Mouse (Mus musculus) myocyte (in vitro differentiated cells): ENCODE results near the gene Zfp488. TPM values are rescaled to one million over a fixed set of nuclear protein-coding genes. Genes with fewer than 3 reads are reported as not detected.

Experiments used
- H3K27me3 ChIP-seq: one replicate; pipeline ENCODE4 v1.6.1; 2011; ENCODE audit not compliant: control insufficient read depth, insufficient read depth, insufficient read length
- H3K36me3 ChIP-seq: one replicate; pipeline ENCODE4 v1.6.1; 2011; ENCODE audit not compliant: control insufficient read depth, insufficient read depth
- H3K4me2 ChIP-seq: one replicate; pipeline ENCODE4 v1.6.1; 2011; ENCODE audit warnings: low read depth, control low read depth
- H3K4me3 ChIP-seq: one replicate; pipeline ENCODE4 v1.5.1; 2011; ENCODE audit warnings: mild to moderate bottlenecking, control low read depth, moderate library complexity
- H3K79me2 ChIP-seq: one replicate; pipeline ENCODE4 v1.6.1; 2011; ENCODE audit not compliant: control insufficient read depth, insufficient read depth
- H3ac ChIP-seq: one replicate; pipeline ENCODE4 v1.6.1; 2011; ENCODE audit not compliant: control insufficient read depth, insufficient read length
- CEBPB ChIP-seq: IDR thresholded peaks from 2 replicates; pipeline ENCODE4 v1.6.1; 2011; ENCODE audit warnings: mild to moderate bottlenecking, moderate library complexity; ENCODE audit not compliant: poor library complexity, insufficient read depth, severe bottlenecking
- E2F4 ChIP-seq: IDR thresholded peaks from one replicate; pipeline ENCODE4 v1.6.1; 2011; ENCODE audit warnings: mild to moderate bottlenecking, control low read depth, moderate library complexity; ENCODE audit not compliant: insufficient read depth
- MAX ChIP-seq: IDR thresholded peaks from one replicate; pipeline ENCODE4 v1.6.1; 2011; ENCODE audit warnings: low read depth, mild to moderate bottlenecking, control low read depth
- MYOD1 ChIP-seq, 3 experiments: IDR thresholded peaks; one replicate each; pipeline ENCODE4 v1.6.1; 2011; ENCODE audit warnings: control low read depth in 2 of 3, low read depth in 2 of 3, mild to moderate bottlenecking in 2 of 3, moderate library complexity in 1 of 3; ENCODE audit not compliant: insufficient read length in 2 of 3, control insufficient read depth in 1 of 3
- MYOG ChIP-seq, 3 experiments: IDR thresholded peaks; one replicate each; pipeline ENCODE4 v1.6.1; 2011; ENCODE audit warnings: control low read depth in 2 of 3, low read depth in 2 of 3, mild to moderate bottlenecking in 2 of 3; ENCODE audit not compliant: insufficient read length in 2 of 3, control insufficient read depth in 1 of 3, insufficient read depth in 1 of 3
- POLR2A ChIP-seq: IDR thresholded peaks from one replicate; pipeline ENCODE4 v1.6.1; 2011; ENCODE audit warnings: low read depth, mild to moderate bottlenecking, control low read depth, moderate library complexity; ENCODE audit not compliant: insufficient read length
- POLR2AphosphoS2 ChIP-seq: IDR thresholded peaks from one replicate; pipeline ENCODE4 v1.6.1; 2011; ENCODE audit warnings: low read depth, control low read depth; ENCODE audit not compliant: insufficient read length
- REST ChIP-seq: IDR thresholded peaks from one replicate; pipeline ENCODE4 v1.6.1; 2011; ENCODE audit warnings: mild to moderate bottlenecking, control low read depth, moderate library complexity; ENCODE audit not compliant: insufficient read depth, insufficient read length
- SRF ChIP-seq: IDR thresholded peaks from one replicate; pipeline ENCODE4 v1.6.1; 2011; ENCODE audit warnings: low read depth; ENCODE audit not compliant: control insufficient read depth, insufficient read length
- TCF12 ChIP-seq: IDR thresholded peaks from one replicate; pipeline ENCODE4 v1.6.1; 2011; ENCODE audit warnings: mild to moderate bottlenecking, control low read depth; ENCODE audit not compliant: poor library complexity, insufficient read depth, severe bottlenecking
- TCF3 ChIP-seq: IDR thresholded peaks from one replicate; pipeline ENCODE4 v1.6.1; 2011; ENCODE audit warnings: low read depth, control low read depth; ENCODE audit not compliant: insufficient read length
- USF1 ChIP-seq: IDR thresholded peaks from one replicate; pipeline ENCODE4 v1.6.1; 2011; ENCODE audit warnings: low read depth, mild to moderate bottlenecking, control low read depth, moderate library complexity
- polyA plus RNA-seq: library from polyadenylated mRNA; unstranded; fragments of >200 nt; fragmentation: generic; extraction: Trizol; gene quantifications from one replicate; pipeline ENCODE4 v1.2.1, GENCODE M21; 2012; ENCODE audit warnings: missing spikeins

Zfp488 gene
- polyA plus RNA-seq, 1 experiment: not detected

- H3K27me3 ChIP-seq: peaks cover 44% of the 10 kb centered on the region
- H3ac ChIP-seq: no peak within 1 kb of the TSS
- H3K4me2 ChIP-seq: no peak within 1 kb of the TSS
- H3K79me2 ChIP-seq: no peaks in the 10 kb centered on the region
- no peaks in the 10 kb centered on the region for H3K36me3 ChIP-seq
- H3K4me3 ChIP-seq: no peak within 1 kb of the TSS
- TF ChIP-seq USF1 (no peak), MAX (no peak), REST (no peak), TCF3 (no peak), CEBPB (no peak), MYOG (IDR thresholded peaks at IDR 0.05; ENCODE audit: control insufficient read depth in 1 of 3, insufficient read depth in 1 of 3, insufficient read length in 2 of 3, low read depth in 2 of 3) (no peak), SRF (no peak)
Observed at GRCm38 (mm10) chr14:33923168-33924070, 55.1 kb downstream of the Zfp488 start, which contains the start of gene Gdf10. Gene Gdf10 (plus strand): TSS chr14:33923587.

- no peaks in the 10 kb centered on the region for H3K79me2 ChIP-seq
- H3K36me3 ChIP-seq: no peaks in the 10 kb centered on the region
- peaks cover 50% of the 10 kb centered on the region for H3K27me3 ChIP-seq
- TF ChIP-seq POLR2AphosphoS2 (no peak), SRF (no peak), USF1 (no peak), MYOG (IDR thresholded peaks at IDR 0.05; ENCODE audit: control insufficient read depth in 1 of 3, insufficient read depth in 1 of 3, insufficient read length in 2 of 3, low read depth in 2 of 3) (no peak), TCF12 (no peak), POLR2A (no peak), TCF3 (no peak), REST (no peak), E2F4 (no peak), MYOD1 (IDR thresholded peaks at IDR 0.05; ENCODE audit: control insufficient read depth in 1 of 3, insufficient read length in 2 of 3, low read depth in 2 of 3) (no peak), CEBPB (no peak), MAX (no peak)
- no peak overlapping the region for H3K4me3 ChIP-seq
- no peak overlapping the region for H3K4me2 ChIP-seq
- no peak overlapping the region for H3ac ChIP-seq
Observed at GRCm38 (mm10) chr14:33922771-33923167, 55.8 kb downstream of the Zfp488 start.

- Histone ChIP-seq H3K27me3 (peaks cover 39% of the 10 kb centered on the region), H3K4me3 (no peak overlapping the region), H3ac (no peak overlapping the region), H3K79me2 (no peaks in the 10 kb centered on the region), H3K4me2 (no peak overlapping the region), H3K36me3 (no peaks in the 10 kb centered on the region)
- TF ChIP-seq TCF3: no peak
- no peak for TF ChIP-seq MAX
- TF ChIP-seq TCF12: no peak
- TF ChIP-seq CEBPB: no peak
- TF ChIP-seq REST: no peak
- TF ChIP-seq MYOD1 (IDR thresholded peaks at IDR 0.05; ENCODE audit: control insufficient read depth in 1 of 3, insufficient read length in 2 of 3, low read depth in 2 of 3): no peak
- no peak for TF ChIP-seq USF1
- TF ChIP-seq POLR2A: no peak
- TF ChIP-seq E2F4: no peak
- TF ChIP-seq POLR2AphosphoS2: no peak
- TF ChIP-seq MYOG (IDR thresholded peaks at IDR 0.05; ENCODE audit: control insufficient read depth in 1 of 3, insufficient read depth in 1 of 3, insufficient read length in 2 of 3, low read depth in 2 of 3): no peak
- TF ChIP-seq SRF: no peak
Observed at GRCm38 (mm10) chr14:33920727-33921559, 57.6 kb downstream of the Zfp488 start.

Other genes with a start within 250 kb of the Zfp488 start
- not detected for gene Gdf10, start 55.2 kb downstream of the Zfp488 start, polyA plus RNA-seq
- gene Gdf2, start 37.7 kb downstream of the Zfp488 start, polyA plus RNA-seq: not detected
- gene Rbp3, start 24.8 kb downstream of the Zfp488 start, polyA plus RNA-seq: 0.02 TPM
- gene Gm30083, start 36.4 kb upstream of the Zfp488 start, polyA plus RNA-seq: 0.19 TPM
- 0.04 TPM for gene Gm5460, start 38.0 kb upstream of the Zfp488 start, polyA plus RNA-seq
- gene Antxrl, start 73.9 kb upstream of the Zfp488 start, polyA plus RNA-seq: 0.06 TPM
- gene Anxa8, start 107.2 kb upstream of the Zfp488 start, polyA plus RNA-seq: 85.0 TPM
- 1.0 TPM for gene A630023A22Rik, start 124.0 kb upstream of the Zfp488 start, polyA plus RNA-seq
- 0.34 TPM for gene Npy4r, start 173.7 kb upstream of the Zfp488 start, polyA plus RNA-seq
- 0.01 TPM for gene Gprin2, start 222.9 kb upstream of the Zfp488 start, polyA plus RNA-seq
- gene Syt15, start 240.8 kb upstream of the Zfp488 start, polyA plus RNA-seq: not detected